Mouse (Mus musculus) kidney, embryonic 14.5 days (tissue): ENCODE measurements around the gene Lrrc9. TPM values are rescaled to one million over a fixed set of nuclear protein-coding genes. Genes with fewer than 3 reads are reported as not detected.

Experiments
- ATAC-seq: fragments of 200-750 bp; cut with Nextera tagmentation; 2 replicates; pipeline ENCODE4 v1.8.0; 2017; ENCODE audit warnings: moderate number of reproducible peaks, mild to moderate bottlenecking, moderate TSS enrichment, moderate library complexity; ENCODE audit not compliant: low FRiP score, low TSS enrichment
- H3K27ac ChIP-seq: fragments of 300-500 bp; sonication (generic); 2 replicates; pipeline ENCODE4 v1.5.1; 2014; ENCODE audit warnings: low read depth, mild to moderate bottlenecking, low read length, moderate library complexity, mixed read lengths
- H3K27me3 ChIP-seq: fragments of 300-500 bp; sonication (generic); 2 replicates; pipeline ENCODE4 v1.6.1; 2014; ENCODE audit warnings: mild to moderate bottlenecking, low read length; ENCODE audit not compliant: control insufficient read depth, insufficient read depth
- H3K36me3 ChIP-seq: fragments of 300-500 bp; sonication (generic); 2 replicates; pipeline ENCODE4 v1.6.1; 2014; ENCODE audit warnings: low read length, mixed read lengths; ENCODE audit not compliant: control insufficient read depth, insufficient read depth
- H3K4me1 ChIP-seq: fragments of 300-500 bp; sonication (generic); 2 replicates; pipeline ENCODE4 v1.6.1; 2014; ENCODE audit warnings: low read length, mixed read lengths; ENCODE audit not compliant: control insufficient read depth, insufficient read depth
- H3K4me2 ChIP-seq: fragments of 300-500 bp; sonication (generic); replicated peaks from 2 replicates; pipeline ENCODE4 v1.6.1; 2014; ENCODE audit warnings: low read depth, mild to moderate bottlenecking, low read length
- H3K4me3 ChIP-seq: fragments of 300-500 bp; sonication (generic); 2 replicates; pipeline ENCODE4 v1.5.1; 2014; ENCODE audit warnings: mild to moderate bottlenecking, low read length
- H3K9ac ChIP-seq: fragments of 300-500 bp; sonication (generic); 2 replicates; pipeline ENCODE4 v1.6.1; 2014; ENCODE audit warnings: low read depth, mild to moderate bottlenecking, low read length, moderate library complexity
- H3K9me3 ChIP-seq: fragments of 300-500 bp; sonication (generic); 2 replicates; pipeline ENCODE4 v1.6.1; 2016; ENCODE audit warnings: low read length; ENCODE audit not compliant: control insufficient read depth
- WGBS: fragments of 180-500 bp; shearing (Covaris S2); extraction: QIAGEN DNeasy Blood & Tissue Kit; methylation state at CpG from one replicate; pipeline ENCODE4 v1.1.7; 2014; 5-methylcytosine and 5-hydroxymethylcytosine counted together
- polyA plus RNA-seq: library from polyadenylated mRNA; unstranded; fragments of >200 nt; fragmentation: Nextera tagmentation; extraction: Ambion mirVana; gene quantifications from 2 replicates; pipeline ENCODE4 v1.2.1, GENCODE M21; 2014

The Lrrc9 gene
- polyA plus RNA-seq, 1 experiment from 2014 or later, result 0.96 TPM

GRCm38 (mm10) chr12:72461894-72462530, 20.3 kb downstream of the Lrrc9 start:
- no peak overlapping the region for H3K9ac ChIP-seq
- no peak overlapping the region for H3K27ac ChIP-seq
- H3K36me3 ChIP-seq, result no peaks in the 10 kb centered on the region
- H3K4me2 ChIP-seq, result no peak overlapping the region
- ATAC-seq, result no peak
- no peaks in the 10 kb centered on the region for H3K9me3 ChIP-seq
- H3K27me3 ChIP-seq, result no peaks in the 10 kb centered on the region
- H3K4me1 ChIP-seq, result no peaks in the 10 kb centered on the region
- H3K4me3 ChIP-seq, result no peak overlapping the region
- WGBS, result 44% methylated on average over 5 of the region's 5 CpGs

DNA sequence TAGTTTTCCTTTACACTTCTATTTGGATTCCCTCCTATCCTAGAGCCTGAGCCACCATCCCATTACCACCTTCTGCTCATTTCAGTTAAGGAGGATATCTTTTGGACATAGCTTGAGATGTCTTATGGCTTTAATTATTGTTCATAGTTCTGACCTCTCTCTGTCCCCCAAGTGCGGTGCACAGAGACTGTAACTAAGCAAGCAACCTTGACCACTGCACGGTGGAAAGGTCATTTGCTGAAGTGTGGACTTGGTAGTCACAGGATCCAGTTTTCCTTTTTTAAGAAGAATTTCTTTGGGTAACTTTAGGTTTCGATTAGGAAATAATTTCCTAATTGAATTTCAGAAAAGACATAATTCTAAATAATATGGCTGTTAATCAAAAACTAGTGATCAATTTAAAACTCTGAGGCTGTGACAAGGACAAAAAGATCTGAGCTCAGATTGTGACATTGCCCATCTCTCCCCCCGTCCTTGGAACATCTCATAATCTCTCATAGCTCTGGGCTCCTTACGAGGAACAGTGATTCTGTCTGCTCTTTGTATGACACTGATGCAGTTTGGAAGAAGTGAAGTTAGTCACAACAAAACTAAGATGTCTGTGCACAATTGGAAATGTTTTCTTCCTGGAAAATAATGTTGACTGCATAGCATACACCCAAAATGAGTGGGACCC, 24.3 kb downstream of the Lrrc9 start:
- ATAC-seq, result no peak
- Histone ChIP-seq H3K9me3 (no peaks in the 10 kb centered on the region), H3K4me3 (no peak overlapping the region)

DNA sequence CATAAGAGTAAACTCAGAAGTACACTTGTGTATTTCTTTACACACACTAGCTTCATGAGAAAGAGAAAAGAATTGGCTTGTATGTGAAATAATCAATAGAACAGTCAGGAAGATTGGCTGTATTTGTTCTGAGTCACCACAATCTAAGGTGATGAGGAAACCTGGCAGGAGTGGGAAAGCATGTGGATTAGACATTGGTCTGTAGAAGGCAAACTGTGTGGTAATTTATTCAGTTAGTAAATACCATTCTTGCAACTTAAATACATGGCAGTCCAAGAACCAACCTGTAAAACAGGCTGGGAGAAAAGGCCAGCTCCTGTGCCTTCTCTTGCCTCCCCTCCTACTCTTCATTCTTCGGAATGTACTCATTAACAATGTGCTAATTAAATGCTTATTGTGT, 25.6 kb downstream of the Lrrc9 start:
- H3K9me3 ChIP-seq, result no peaks in the 10 kb centered on the region
- 80% methylated on average over 1 of the region's 1 CpGs for WGBS

More for the DNA sequence above, 24.3 kb downstream of the Lrrc9 start:
- 87% methylated on average over 5 of the region's 5 CpGs for WGBS
- no peaks in the 10 kb centered on the region for H3K4me1 ChIP-seq
- no peaks in the 10 kb centered on the region for H3K36me3 ChIP-seq
- no peak overlapping the region for H3K27ac ChIP-seq
- no peaks in the 10 kb centered on the region for H3K27me3 ChIP-seq
- no peak overlapping the region for H3K9ac ChIP-seq
- H3K4me2 ChIP-seq, result no peak overlapping the region

DNA sequence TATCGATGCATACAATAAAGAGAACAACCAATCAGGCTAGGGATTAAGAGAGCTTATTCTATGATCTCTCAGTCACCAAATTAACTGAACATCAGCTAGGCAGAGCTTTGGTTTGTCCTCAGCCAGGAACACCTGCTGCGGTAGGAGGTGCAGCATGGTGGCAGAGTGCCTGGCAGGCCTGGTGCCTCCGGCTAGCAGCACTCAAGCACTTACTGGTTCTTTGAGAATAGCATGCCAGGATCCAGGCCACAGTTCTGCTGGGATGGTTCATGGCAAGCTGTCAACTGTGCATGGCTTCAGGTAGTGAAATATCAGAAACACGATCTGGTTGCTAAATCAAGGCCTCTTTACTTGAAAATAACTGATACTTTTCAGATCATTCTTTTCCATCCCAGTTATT, 26.1 kb downstream of the Lrrc9 start:
- Histone ChIP-seq H3K9ac (no peak overlapping the region), H3K27me3 (no peaks in the 10 kb centered on the region), H3K4me1 (no peaks in the 10 kb centered on the region), H3K27ac (no peak overlapping the region), H3K36me3 (no peaks in the 10 kb centered on the region), H3K4me2 (no peak overlapping the region), H3K9me3 (no peaks in the 10 kb centered on the region), H3K4me3 (no peak overlapping the region)
- no peak for ATAC-seq
- WGBS, result 94% methylated on average over 4 of the region's 4 CpGs

More for the DNA sequence above, 25.6 kb downstream of the Lrrc9 start:
- no peak for ATAC-seq
- no peak overlapping the region for H3K9ac ChIP-seq
- no peak overlapping the region for H3K4me2 ChIP-seq
- H3K27me3 ChIP-seq, result no peaks in the 10 kb centered on the region
- no peaks in the 10 kb centered on the region for H3K36me3 ChIP-seq
- H3K4me3 ChIP-seq, result no peak overlapping the region
- no peak overlapping the region for H3K27ac ChIP-seq
- H3K4me1 ChIP-seq, result no peaks in the 10 kb centered on the region

DNA sequence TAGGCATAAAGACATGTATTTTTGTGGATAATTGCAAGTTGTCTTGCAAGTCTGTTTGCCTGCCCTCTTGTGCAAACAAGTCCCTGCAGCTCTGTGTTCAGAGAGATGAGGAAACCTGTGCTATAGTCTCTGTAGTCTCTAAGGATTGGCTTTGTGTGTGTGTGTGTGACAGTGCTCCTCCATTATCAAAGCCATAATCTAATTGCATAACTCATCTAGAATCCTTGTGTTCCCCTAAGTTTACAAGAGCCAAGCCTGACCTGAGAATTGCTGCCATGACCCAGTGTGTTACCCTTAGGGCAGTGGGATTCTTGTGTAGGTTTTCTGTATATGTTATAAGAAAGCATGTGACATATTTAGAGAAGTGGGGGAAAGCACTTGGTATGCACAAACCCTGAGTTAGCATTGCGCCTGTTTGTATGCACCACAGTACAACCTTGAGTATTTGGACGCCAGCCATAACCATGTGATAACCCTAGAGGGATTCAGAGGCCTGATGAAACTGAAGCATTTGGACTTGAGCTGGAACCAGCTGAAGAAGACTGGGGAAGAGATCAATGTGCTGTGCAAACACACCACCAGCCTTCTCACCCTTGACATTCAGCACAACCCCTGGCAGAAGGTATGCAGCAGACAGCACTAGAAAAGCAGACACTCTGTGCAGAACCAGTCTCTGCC, 35.2 kb downstream of the Lrrc9 start:
- Histone ChIP-seq H3K27me3 (no peaks in the 10 kb centered on the region), H3K36me3 (no peaks in the 10 kb centered on the region), H3K4me3 (no peak overlapping the region), H3K9ac (no peak overlapping the region), H3K4me1 (no peaks in the 10 kb centered on the region), H3K4me2 (no peak overlapping the region), H3K27ac (no peak overlapping the region), H3K9me3 (no peaks in the 10 kb centered on the region)
- WGBS, result 83% methylated on average over 2 of the region's 2 CpGs
- ATAC-seq, result no peak

- H3K27ac ChIP-seq, result no peak overlapping the region
- H3K27me3 ChIP-seq, result no peaks in the 10 kb centered on the region
- no peak for ATAC-seq
- no peaks in the 10 kb centered on the region for H3K4me1 ChIP-seq
- H3K4me3 ChIP-seq, result no peak overlapping the region
- H3K36me3 ChIP-seq, result no peaks in the 10 kb centered on the region
- no peaks in the 10 kb centered on the region for H3K9me3 ChIP-seq
- H3K4me2 ChIP-seq, result no peak overlapping the region
- no peak overlapping the region for H3K9ac ChIP-seq
Observed at GRCm38 (mm10) chr12:72482226-72482625, 40.6 kb downstream of the Lrrc9 start.

DNA sequence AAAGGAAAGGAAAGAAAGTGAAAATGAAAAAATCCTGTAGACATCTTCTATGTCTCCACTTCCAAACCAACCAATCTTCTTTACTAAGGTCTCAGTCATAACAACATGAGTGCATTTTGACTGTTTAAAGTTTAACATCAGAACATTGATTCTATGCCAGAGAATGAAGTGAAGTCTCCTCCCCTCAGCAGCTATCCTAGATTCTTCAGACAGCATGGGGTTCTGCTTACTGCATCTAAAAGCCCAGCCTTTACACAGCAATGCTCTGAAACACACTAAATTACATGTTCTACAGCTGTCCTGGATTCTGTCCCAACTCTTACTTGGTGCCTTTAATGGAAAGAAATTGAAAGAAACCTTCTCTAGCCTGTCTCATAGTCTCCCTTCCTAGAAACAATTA, 43.2 kb downstream of the Lrrc9 start:
- H3K27me3 ChIP-seq, result no peaks in the 10 kb centered on the region
- H3K4me3 ChIP-seq, result no peak overlapping the region
- H3K36me3 ChIP-seq, result no peaks in the 10 kb centered on the region
- no peak overlapping the region for H3K4me2 ChIP-seq
- no peaks in the 10 kb centered on the region for H3K4me1 ChIP-seq
- ATAC-seq, result no peak
- H3K9ac ChIP-seq, result no peak overlapping the region
- no peaks in the 10 kb centered on the region for H3K9me3 ChIP-seq
- no peak overlapping the region for H3K27ac ChIP-seq

DNA sequence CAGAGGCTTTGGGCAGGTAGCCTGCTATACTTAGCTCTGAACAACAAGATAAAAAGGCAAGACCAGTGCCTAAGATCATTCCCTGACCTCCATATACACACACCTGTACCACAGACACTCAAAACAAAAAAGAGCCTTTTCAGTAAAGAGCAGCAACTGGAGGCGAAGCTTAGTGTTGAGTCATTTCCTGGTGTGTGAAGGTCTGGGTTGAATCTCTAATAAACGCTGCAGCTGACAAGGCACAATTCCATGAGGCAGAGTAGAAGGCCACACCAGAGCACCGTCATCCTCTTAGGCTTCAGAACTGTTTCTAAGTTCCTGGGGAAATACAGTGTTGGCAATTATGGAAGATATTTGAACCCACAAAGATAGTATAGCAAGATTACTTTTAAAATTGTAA, 45.8 kb downstream of the Lrrc9 start:
- Histone ChIP-seq H3K4me2 (no peak overlapping the region), H3K36me3 (no peaks in the 10 kb centered on the region), H3K4me1 (no peaks in the 10 kb centered on the region), H3K9me3 (no peaks in the 10 kb centered on the region), H3K4me3 (no peak overlapping the region), H3K27me3 (no peaks in the 10 kb centered on the region), H3K9ac (no peak overlapping the region), H3K27ac (no peak overlapping the region)
- ATAC-seq, result no peak
- 79% methylated on average over 3 of the region's 3 CpGs for WGBS

DNA sequence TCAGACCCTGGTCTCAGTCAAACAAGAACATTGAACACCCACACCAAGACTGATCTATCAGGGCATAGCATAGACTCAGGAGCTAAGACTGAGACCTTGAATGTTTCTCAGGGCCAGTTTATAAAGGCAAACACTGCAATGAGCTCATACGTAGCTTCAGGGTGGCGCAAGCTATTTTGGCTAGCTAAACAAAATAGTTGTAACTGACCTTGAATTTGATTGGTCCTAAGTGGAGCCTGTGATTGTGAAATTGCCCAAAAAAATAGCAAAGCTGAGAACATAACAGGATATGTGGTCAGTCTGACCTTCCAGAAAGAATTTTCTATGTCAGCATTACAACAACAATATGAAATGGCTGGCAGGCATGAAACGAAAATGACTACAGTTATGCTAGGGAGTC, 48.3 kb downstream of the Lrrc9 start:
- H3K27me3 ChIP-seq, result no peaks in the 10 kb centered on the region
- H3K36me3 ChIP-seq, result no peaks in the 10 kb centered on the region
- H3K27ac ChIP-seq, result no peak overlapping the region
- no peaks in the 10 kb centered on the region for H3K9me3 ChIP-seq
- H3K4me3 ChIP-seq, result no peak overlapping the region
- no peak overlapping the region for H3K4me2 ChIP-seq
- no peak overlapping the region for H3K9ac ChIP-seq
- H3K4me1 ChIP-seq, result no peaks in the 10 kb centered on the region
- ATAC-seq, result no peak
- 84% methylated on average over 3 of the region's 3 CpGs for WGBS
